Mouse (Mus musculus): ENCODE measurements around the gene Cnot3. TPM values are rescaled to one million over a fixed set of nuclear protein-coding genes. Genes with fewer than 3 reads are reported as not detected.
A peak's percentile ranks its signal among the peaks of the same experiment; 100 is the strongest.
"Not testable (repeated sequence)": the region's sequence is repeated elsewhere in the genome, so short reads cannot be mapped to it uniquely, and the experiment has no call there.

Gene Cnot3
- total RNA-seq, 4 experiments from 2014 or later, result 48.3 to 83.2 (median 60.9) TPM

- DNase-seq, result no peak
Observed at GRCm38 (mm10) chr7:3646641-3647040, 1.6 kb downstream of the Cnot3 start.

GRCm38 (mm10) chr7:3656966-3657365 lies 11.9 kb downstream of the Cnot3 start:
- DNase-seq, result no peak

GRCm38 (mm10) chr7:3658578-3658977 lies 13.5 kb downstream of the Cnot3 start:
- DNase-seq, result no peak

- DNase-seq, result peak; percentile 35
Observed at GRCm38 (mm10) chr7:3664524-3665214, 19.6 kb downstream of the Cnot3 start.

- peak; percentile 98 for DNase-seq
Observed at GRCm38 (mm10) chr7:3665215-3666114, 20.4 kb downstream of the Cnot3 start, which contains the start of gene Leng1. Leng1 (minus strand) TSS chr7:3665840.

GRCm38 (mm10) chr7:3666921-3667391 lies 21.9 kb downstream of the Cnot3 start:
- no peak for DNase-seq

GRCm38 (mm10) chr7:3674507-3675227 lies 29.6 kb downstream of the Cnot3 start:
- DNase-seq, result peak; percentile 50

- no peak for DNase-seq
Observed at GRCm38 (mm10) chr7:3675228-3675548, 30.1 kb downstream of the Cnot3 start.

GRCm38 (mm10) chr7:3676371-3676770 lies 31.3 kb downstream of the Cnot3 start:
- DNase-seq, result no peak

- no peak for DNase-seq
Observed at GRCm38 (mm10) chr7:3677342-3677741, 32.3 kb downstream of the Cnot3 start, which contains the start of gene Tmc4. Tmc4 (minus strand) TSS chr7:3677553.

- no peak for DNase-seq
Observed at GRCm38 (mm10) chr7:3683908-3684550, 39.0 kb downstream of the Cnot3 start.

- DNase-seq, result no peak
Observed at GRCm38 (mm10) chr7:3684698-3685097, 39.6 kb downstream of the Cnot3 start.

GRCm38 (mm10) chr7:3685400-3686187 lies 40.5 kb downstream of the Cnot3 start:
- DNase-seq, result no peak

- DNase-seq, result no peak
Observed at GRCm38 (mm10) chr7:3691919-3692318, 46.9 kb downstream of the Cnot3 start.

- DNase-seq, result no peak
Observed at GRCm38 (mm10) chr7:3692382-3692986, 47.4 kb downstream of the Cnot3 start, which contains the start of gene Tsen34. Tsen34 (plus strand) TSS chr7:3692863.

GRCm38 (mm10) chr7:3692987-3693808 lies 48.1 kb downstream of the Cnot3 start, which contains the start of gene Mboat7:
Mboat7 (minus strand) TSS chr7:3693523.
- peak; percentile 98 for DNase-seq

GRCm38 (mm10) chr7:3693809-3694075 lies 48.7 kb downstream of the Cnot3 start:
- no peak for DNase-seq

GRCm38 (mm10) chr7:3694076-3694948 lies 49.2 kb downstream of the Cnot3 start:
- DNase-seq, result peak; percentile 81

GRCm38 (mm10) chr7:3694949-3695305 lies 49.9 kb downstream of the Cnot3 start:
- not testable (repeated sequence) for DNase-seq
